Mouse (Mus musculus): ENCODE results near the gene Ccdc60. TPM values are rescaled to one million over a fixed set of nuclear protein-coding genes. Genes with fewer than 3 reads are reported as not detected.
"Not testable (repeated sequence)": the region's sequence is repeated elsewhere in the genome, so short reads cannot be mapped to it uniquely, and the experiment has no call there.

The Ccdc60 gene
- polyA plus RNA-seq, 1 experiment from 2014 or later, result 2.2 TPM

GRCm38 (mm10) chr5:116146446-116146845, 142.3 kb downstream of the Ccdc60 start:
- H3K9me3 ChIP-seq (ENCODE audit: control insufficient read depth, low read length); H3K4me3 ChIP-seq (ENCODE audit: low read depth, low read length); H3K9ac ChIP-seq (ENCODE audit: low read depth, low read length); H3K27me3 ChIP-seq (ENCODE audit: control insufficient read depth, insufficient read depth, low read length); ATAC-seq (ENCODE audit: low FRiP score); H3K4me1 ChIP-seq (replicated peaks; ENCODE audit: control insufficient read depth, insufficient read depth, low read length); H3K27ac ChIP-seq (ENCODE audit: low read depth, low read length); H3K4me2 ChIP-seq (replicated peaks; ENCODE audit: low read depth, low read length); H3K36me3 ChIP-seq (ENCODE audit: control insufficient read depth, insufficient read depth, low read length); DNase-seq (ENCODE audit: low spot score): not testable (repeated sequence)

GRCm38 (mm10) chr5:116144711-116145110, 144.1 kb downstream of the Ccdc60 start:
- no peak for DNase-seq (ENCODE audit: low spot score)
- WGBS, result 69% methylated on average over 12 of the region's 12 CpGs
- Histone ChIP-seq H3K4me1 (replicated peaks; ENCODE audit: control insufficient read depth, insufficient read depth, low read length) (no peaks in the 10 kb centered on the region), H3K9ac (ENCODE audit: low read depth, low read length) (no peak overlapping the region), H3K27me3 (ENCODE audit: control insufficient read depth, insufficient read depth, low read length) (no peaks in the 10 kb centered on the region), H3K36me3 (ENCODE audit: control insufficient read depth, insufficient read depth, low read length) (no peaks in the 10 kb centered on the region), H3K4me2 (replicated peaks; ENCODE audit: low read depth, low read length) (no peak overlapping the region), H3K4me3 (ENCODE audit: low read depth, low read length) (no peak overlapping the region), H3K27ac (ENCODE audit: low read depth, low read length) (no peak overlapping the region), H3K9me3 (ENCODE audit: control insufficient read depth, low read length) (no peaks in the 10 kb centered on the region)
- ATAC-seq (ENCODE audit: low FRiP score), result no peak

GRCm38 (mm10) chr5:116140682-116141081, 148.1 kb downstream of the Ccdc60 start:
- no peak overlapping the region for H3K9ac ChIP-seq (ENCODE audit: low read depth, low read length)
- H3K9me3 ChIP-seq (ENCODE audit: control insufficient read depth, low read length), result no peaks in the 10 kb centered on the region
- H3K36me3 ChIP-seq (ENCODE audit: control insufficient read depth, insufficient read depth, low read length), result no peaks in the 10 kb centered on the region
- no peak overlapping the region for H3K4me2 ChIP-seq (replicated peaks; ENCODE audit: low read depth, low read length)
- no peaks in the 10 kb centered on the region for H3K27me3 ChIP-seq (ENCODE audit: control insufficient read depth, insufficient read depth, low read length)
- DNase-seq (ENCODE audit: low spot score) (no peak), ATAC-seq (ENCODE audit: low FRiP score) (no peak)
- H3K27ac ChIP-seq (ENCODE audit: low read depth, low read length), result no peak overlapping the region
- no peaks in the 10 kb centered on the region for H3K4me1 ChIP-seq (replicated peaks; ENCODE audit: control insufficient read depth, insufficient read depth, low read length)
- WGBS, result 50% methylated on average over 1 of the region's 2 CpGs
- H3K4me3 ChIP-seq (ENCODE audit: low read depth, low read length), result no peak overlapping the region

DNA sequence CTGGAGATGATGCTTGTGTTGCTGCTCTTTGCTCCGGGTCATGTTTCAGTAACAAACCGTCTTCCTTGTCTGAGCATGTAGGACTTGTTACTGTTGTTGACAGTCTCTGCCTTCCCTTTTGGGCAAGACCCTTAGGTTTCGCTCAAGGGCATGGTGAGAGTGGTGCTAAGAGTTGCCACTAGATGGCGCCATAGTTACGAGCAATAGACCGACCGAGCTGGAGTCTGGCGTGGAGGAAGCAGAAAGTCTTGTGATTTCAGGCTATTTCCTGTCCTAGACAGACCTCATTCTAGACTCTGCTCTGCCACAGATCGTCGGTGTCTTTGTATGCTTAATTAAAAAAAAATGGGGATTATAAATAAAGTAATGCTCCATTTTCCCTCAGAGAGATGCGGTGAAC, 165.4 kb downstream of the Ccdc60 start:
- DNase-seq (ENCODE audit: low spot score) (peak; percentile 91), ATAC-seq (ENCODE audit: low FRiP score) (no peak)
- H3K4me3 ChIP-seq (ENCODE audit: low read depth, low read length), result no peak overlapping the region
- H3K4me2 ChIP-seq (replicated peaks; ENCODE audit: low read depth, low read length), result no peak overlapping the region
- H3K27ac ChIP-seq (ENCODE audit: low read depth, low read length), result no peak overlapping the region
- no peaks in the 10 kb centered on the region for H3K27me3 ChIP-seq (ENCODE audit: control insufficient read depth, insufficient read depth, low read length)
- H3K4me1 ChIP-seq (replicated peaks; ENCODE audit: control insufficient read depth, insufficient read depth, low read length), result no peaks in the 10 kb centered on the region
- WGBS, result 12% methylated on average over 11 of the region's 11 CpGs
- H3K36me3 ChIP-seq (ENCODE audit: control insufficient read depth, insufficient read depth, low read length), result no peaks in the 10 kb centered on the region
- H3K9me3 ChIP-seq (ENCODE audit: control insufficient read depth, low read length), result no peaks in the 10 kb centered on the region
- no peak overlapping the region for H3K9ac ChIP-seq (ENCODE audit: low read depth, low read length)

DNA sequence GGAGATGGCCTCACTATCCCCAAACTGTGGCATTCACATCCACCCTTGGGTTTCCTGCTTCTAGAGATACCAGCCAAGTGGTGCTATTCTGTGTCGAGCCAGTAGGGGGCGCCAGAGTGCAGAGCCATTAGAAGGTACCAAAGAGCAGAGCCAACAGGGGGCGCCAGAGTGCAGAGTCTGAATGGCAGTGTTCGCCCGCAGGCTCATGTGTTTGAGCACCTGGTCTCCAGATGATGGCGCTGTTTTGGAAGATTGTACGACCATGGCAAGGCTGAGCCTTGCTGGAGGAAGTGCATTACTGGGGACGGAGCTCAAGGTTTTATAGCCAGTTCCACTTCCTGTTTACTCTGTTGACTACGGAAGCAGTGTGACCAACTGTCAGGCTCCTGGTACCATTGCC, 172.2 kb downstream of the Ccdc60 start:
- Histone ChIP-seq H3K36me3 (ENCODE audit: control insufficient read depth, insufficient read depth, low read length) (no peaks in the 10 kb centered on the region), H3K4me3 (ENCODE audit: low read depth, low read length) (no peak overlapping the region), H3K9ac (ENCODE audit: low read depth, low read length) (no peak overlapping the region), H3K27ac (ENCODE audit: low read depth, low read length) (no peak overlapping the region), H3K9me3 (ENCODE audit: control insufficient read depth, low read length) (no peaks in the 10 kb centered on the region), H3K4me2 (replicated peaks; ENCODE audit: low read depth, low read length) (no peak overlapping the region), H3K27me3 (ENCODE audit: control insufficient read depth, insufficient read depth, low read length) (no peaks in the 10 kb centered on the region), H3K4me1 (replicated peaks; ENCODE audit: control insufficient read depth, insufficient read depth, low read length) (no peaks in the 10 kb centered on the region)
- no peak for ATAC-seq (ENCODE audit: low FRiP score)
- WGBS, result 47% methylated on average over 9 of the region's 9 CpGs
- DNase-seq (ENCODE audit: low spot score), result peak; percentile 73

GRCm38 (mm10) chr5:116116110-116116509, 172.7 kb downstream of the Ccdc60 start:
- WGBS, result 66% methylated on average over 4 of the region's 4 CpGs
- no peaks in the 10 kb centered on the region for H3K27me3 ChIP-seq (ENCODE audit: control insufficient read depth, insufficient read depth, low read length)
- H3K36me3 ChIP-seq (ENCODE audit: control insufficient read depth, insufficient read depth, low read length), result no peaks in the 10 kb centered on the region
- ATAC-seq (ENCODE audit: low FRiP score) (no peak), DNase-seq (ENCODE audit: low spot score) (no peak)
- no peak overlapping the region for H3K9ac ChIP-seq (ENCODE audit: low read depth, low read length)
- no peak overlapping the region for H3K4me2 ChIP-seq (replicated peaks; ENCODE audit: low read depth, low read length)
- H3K27ac ChIP-seq (ENCODE audit: low read depth, low read length), result no peak overlapping the region
- H3K4me3 ChIP-seq (ENCODE audit: low read depth, low read length), result no peak overlapping the region
- no peaks in the 10 kb centered on the region for H3K4me1 ChIP-seq (replicated peaks; ENCODE audit: control insufficient read depth, insufficient read depth, low read length)
- no peaks in the 10 kb centered on the region for H3K9me3 ChIP-seq (ENCODE audit: control insufficient read depth, low read length)

DNA sequence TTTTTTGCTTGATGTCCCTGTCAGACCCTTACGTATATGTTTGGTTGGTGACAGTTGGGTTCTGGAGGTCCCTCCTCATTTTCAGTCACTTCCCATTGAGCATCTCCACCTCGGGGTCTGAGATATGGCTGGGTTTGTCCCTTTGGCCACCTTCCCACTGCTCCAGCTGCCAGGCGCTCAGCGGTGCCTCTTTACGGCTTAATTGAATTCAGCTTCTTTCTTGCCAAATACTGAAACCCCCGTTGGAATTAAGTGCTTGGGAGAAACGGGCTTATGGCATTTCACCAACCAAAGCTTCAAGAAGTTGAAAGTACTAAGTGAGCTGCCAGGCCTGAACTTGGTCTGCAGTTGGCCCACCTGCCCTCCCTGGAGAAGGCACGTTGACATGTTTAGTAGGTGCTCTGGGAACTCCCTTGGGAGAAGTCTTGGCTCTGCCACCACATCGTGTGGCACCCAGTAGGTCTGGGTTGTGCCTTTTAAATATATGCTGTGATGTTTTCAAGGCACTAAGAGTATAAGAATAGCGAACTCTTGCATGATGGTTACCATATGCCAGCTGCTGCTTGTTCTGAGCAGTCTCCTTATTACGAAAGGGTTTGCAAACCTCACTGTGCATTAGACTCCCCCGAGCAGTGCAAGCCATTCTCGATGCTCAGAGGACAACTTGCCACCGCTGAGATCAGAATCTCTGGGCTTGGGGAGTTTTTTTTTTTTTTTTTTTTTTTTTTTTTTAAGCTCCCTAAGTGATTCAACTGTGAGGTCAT, 173.5 kb downstream of the Ccdc60 start:
- 86% methylated on average over 14 of the region's 14 CpGs for WGBS
- DNase-seq (ENCODE audit: low spot score) (no peak), ATAC-seq (ENCODE audit: low FRiP score) (no peak)
- Histone ChIP-seq H3K27ac (ENCODE audit: low read depth, low read length) (no peak overlapping the region), H3K36me3 (ENCODE audit: control insufficient read depth, insufficient read depth, low read length) (no peaks in the 10 kb centered on the region), H3K9ac (ENCODE audit: low read depth, low read length) (no peak overlapping the region), H3K9me3 (ENCODE audit: control insufficient read depth, low read length) (no peaks in the 10 kb centered on the region), H3K4me3 (ENCODE audit: low read depth, low read length) (no peak overlapping the region), H3K4me1 (replicated peaks; ENCODE audit: control insufficient read depth, insufficient read depth, low read length) (no peaks in the 10 kb centered on the region), H3K4me2 (replicated peaks; ENCODE audit: low read depth, low read length) (no peak overlapping the region), H3K27me3 (ENCODE audit: control insufficient read depth, insufficient read depth, low read length) (no peaks in the 10 kb centered on the region)

- Histone ChIP-seq H3K27me3 (ENCODE audit: control insufficient read depth, insufficient read depth, low read length) (no peaks in the 10 kb centered on the region), H3K27ac (ENCODE audit: low read depth, low read length) (no peak overlapping the region), H3K4me1 (replicated peaks; ENCODE audit: control insufficient read depth, insufficient read depth, low read length) (no peaks in the 10 kb centered on the region), H3K4me3 (ENCODE audit: low read depth, low read length) (no peak overlapping the region), H3K4me2 (replicated peaks; ENCODE audit: low read depth, low read length) (no peak overlapping the region), H3K36me3 (ENCODE audit: control insufficient read depth, insufficient read depth, low read length) (no peaks in the 10 kb centered on the region), H3K9me3 (ENCODE audit: control insufficient read depth, low read length) (no peaks in the 10 kb centered on the region), H3K9ac (ENCODE audit: low read depth, low read length) (no peak overlapping the region)
- WGBS, result 94% methylated on average over 10 of the region's 10 CpGs
- no peak for DNase-seq (ENCODE audit: low spot score)
- ATAC-seq (ENCODE audit: low FRiP score), result no peak
Observed at GRCm38 (mm10) chr5:116108651-116109050, 180.1 kb downstream of the Ccdc60 start.

- WGBS, result 88% methylated on average over 6 of the region's 6 CpGs
- Histone ChIP-seq H3K27ac (ENCODE audit: low read depth, low read length) (no peak overlapping the region), H3K9ac (ENCODE audit: low read depth, low read length) (no peak overlapping the region), H3K4me3 (ENCODE audit: low read depth, low read length) (no peak overlapping the region), H3K4me1 (replicated peaks; ENCODE audit: control insufficient read depth, insufficient read depth, low read length) (no peaks in the 10 kb centered on the region), H3K36me3 (ENCODE audit: control insufficient read depth, insufficient read depth, low read length) (no peaks in the 10 kb centered on the region), H3K27me3 (ENCODE audit: control insufficient read depth, insufficient read depth, low read length) (peaks cover 11% of the 10 kb centered on the region), H3K9me3 (ENCODE audit: control insufficient read depth, low read length) (no peaks in the 10 kb centered on the region), H3K4me2 (replicated peaks; ENCODE audit: low read depth, low read length) (no peak overlapping the region)
- DNase-seq (ENCODE audit: low spot score) (no peak), ATAC-seq (ENCODE audit: low FRiP score) (no peak)
Observed at GRCm38 (mm10) chr5:116084231-116084630, 204.6 kb downstream of the Ccdc60 start.
